Mouse (Mus musculus) megakaryocyte, embryonic 14.5 days (primary cell): ENCODE data around the gene Efna1.

Experiments
- FLI1 ChIP-seq: IDR thresholded peaks from 2 replicates; pipeline ENCODE4 v1.6.1; 2012; ENCODE audit warnings: low read length, inconsistent platforms, mixed read lengths
- GATA1 ChIP-seq: IDR thresholded peaks from 3 replicates; pipeline ENCODE4 v1.6.1; 2012; ENCODE audit warnings: mixed read lengths, low read length, inconsistent platforms, borderline replicate concordance

DNA sequence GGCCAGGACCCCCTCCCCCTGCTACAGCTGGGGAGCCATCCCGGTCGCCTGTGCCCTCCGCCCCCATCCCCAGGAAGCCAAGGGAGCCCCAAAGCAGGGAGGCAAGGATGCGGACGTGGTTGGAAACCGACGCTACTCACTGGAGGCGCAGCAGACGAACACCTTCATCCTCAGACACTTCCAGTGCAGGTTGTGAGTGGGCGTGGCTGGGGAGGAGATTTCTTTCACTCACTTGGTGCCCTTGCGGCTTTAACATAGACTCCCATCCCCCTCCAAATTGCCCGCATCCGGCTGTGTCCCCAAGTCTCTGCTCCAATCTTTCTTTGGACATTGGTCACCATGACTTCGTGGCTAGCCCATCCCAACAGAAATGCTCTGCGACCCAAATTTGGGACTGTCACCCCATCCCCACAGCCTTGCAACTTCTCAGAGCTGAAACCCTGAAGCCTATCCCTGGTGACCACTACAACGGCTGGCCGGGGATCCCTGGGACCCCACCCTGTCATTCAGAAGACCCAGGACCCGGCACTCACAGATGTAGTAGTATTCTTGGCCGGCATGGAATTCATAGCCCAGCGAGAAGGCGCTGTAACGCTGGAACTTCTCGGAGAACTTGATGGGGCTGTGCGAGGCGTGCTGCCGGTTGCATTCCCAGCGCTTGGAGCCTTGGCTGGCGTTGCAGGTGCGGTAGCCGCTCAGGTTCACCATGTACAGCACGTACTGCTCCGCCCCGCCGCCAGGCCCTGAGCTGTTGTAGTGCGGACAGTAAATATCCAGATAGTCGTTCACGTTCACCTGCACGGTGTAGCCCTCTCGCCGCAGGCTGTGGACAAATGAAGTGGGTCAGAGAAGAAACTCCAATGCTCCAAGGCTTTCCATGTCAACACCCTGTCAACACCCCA lies 35.2 kb upstream of the Efna1 start:
- TF ChIP-seq GATA1 (no peak), FLI1 (no peak)
